Mouse (Mus musculus) kidney, adult 18-20 months (tissue): ENCODE measurements at regions not wholly inside any gene's neighbourhood (a gene's known extent, or its start where the extent isn't known, plus 50 kb on each side); places are given as distances from the start of the nearest gene placed in this dataset.
"Not testable (repeated sequence)": the region's sequence is repeated elsewhere in the genome, so short reads cannot be mapped to it uniquely, and the experiment has no call there.

Experiments used
- DNase-seq: peaks from one replicate; pipeline ENCODE4 v3.0.0; 2021

GRCm38 (mm10) chrX:159072647-159073046 is 137.5 kb upstream of the Rps6ka3 start:
- DNase-seq = no peak

GRCm38 (mm10) chrX:159073533-159073932 is 136.6 kb upstream of the Rps6ka3 start:
- no peak for DNase-seq

GRCm38 (mm10) chrX:159080508-159080907 is 129.6 kb upstream of the Rps6ka3 start:
- DNase-seq = no peak

DNA sequence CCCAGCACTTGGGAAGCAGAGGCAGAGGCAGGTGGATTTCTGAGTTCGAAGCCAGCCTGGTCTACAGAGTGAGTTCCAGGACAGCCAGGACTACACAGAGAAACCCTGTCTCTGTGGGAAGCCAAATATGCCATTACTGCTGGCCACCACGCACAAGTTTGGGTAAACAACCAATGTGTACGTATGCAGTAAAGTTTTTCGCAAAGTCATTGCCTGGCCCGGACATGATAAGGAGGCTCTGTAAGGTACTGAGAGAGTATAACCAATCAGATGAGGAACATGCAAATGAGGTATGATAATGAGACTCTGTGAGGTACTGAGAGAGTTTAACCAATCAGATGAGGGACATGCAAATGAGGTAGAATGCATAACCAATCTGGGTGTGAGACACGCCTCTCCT is 99.5 kb upstream of the Rps6ka3 start:
- DNase-seq = not testable (repeated sequence)

- DNase-seq = no peak
Measured at GRCm38 (mm10) chrX:159116210-159116609, 93.9 kb upstream of the Rps6ka3 start.

- no peak for DNase-seq
Measured at GRCm38 (mm10) chrX:159140554-159140953, 69.6 kb upstream of the Rps6ka3 start.

DNA sequence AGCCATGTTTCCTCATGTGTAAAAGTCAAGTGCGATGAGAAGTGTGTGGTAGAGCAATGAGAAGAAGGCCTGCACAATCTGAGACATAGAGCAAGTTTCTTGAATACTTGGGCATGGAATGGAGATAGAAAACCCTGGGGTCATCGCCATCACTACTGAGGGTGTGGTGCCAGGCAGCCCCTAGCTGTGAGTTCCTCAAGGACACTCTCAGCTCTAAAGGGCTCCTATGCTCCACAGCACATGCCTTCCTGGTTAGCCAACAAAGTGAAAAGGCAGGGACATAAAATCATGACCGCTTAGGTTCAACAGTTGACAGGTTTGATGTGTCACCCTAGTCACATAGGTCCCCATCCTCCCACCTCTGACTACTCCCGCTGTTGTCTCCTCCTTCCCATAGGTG is 66.8 kb upstream of the Rps6ka3 start:
- DNase-seq = no peak

GRCm38 (mm10) chrX:159144674-159145073 is 65.4 kb upstream of the Rps6ka3 start:
- DNase-seq = no peak

GRCm38 (mm10) chrX:159145212-159145611 is 64.9 kb upstream of the Rps6ka3 start:
- DNase-seq = no peak

- no peak for DNase-seq
Measured at GRCm38 (mm10) chrX:159155786-159156185, 54.3 kb upstream of the Rps6ka3 start.

DNA sequence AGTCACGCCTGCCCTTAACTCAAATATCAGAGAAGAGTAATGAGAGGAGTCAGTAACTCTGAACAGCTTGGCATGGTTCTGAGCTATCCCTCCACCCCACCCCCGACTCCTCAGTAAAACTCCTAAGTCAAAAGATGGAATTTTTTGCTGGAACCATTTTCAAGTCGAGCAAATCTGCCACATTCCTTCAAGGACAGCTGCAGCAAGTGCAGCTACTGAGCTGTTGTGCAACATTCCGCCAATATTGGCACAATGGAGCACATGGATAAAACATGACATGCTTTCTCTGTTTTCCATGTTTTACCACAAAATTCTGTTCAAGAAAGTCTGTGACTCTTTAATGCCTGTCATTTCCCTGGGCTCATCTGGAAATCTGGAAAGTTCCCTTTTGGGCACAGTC is 53.1 kb upstream of the Rps6ka3 start:
- DNase-seq = no peak

DNA sequence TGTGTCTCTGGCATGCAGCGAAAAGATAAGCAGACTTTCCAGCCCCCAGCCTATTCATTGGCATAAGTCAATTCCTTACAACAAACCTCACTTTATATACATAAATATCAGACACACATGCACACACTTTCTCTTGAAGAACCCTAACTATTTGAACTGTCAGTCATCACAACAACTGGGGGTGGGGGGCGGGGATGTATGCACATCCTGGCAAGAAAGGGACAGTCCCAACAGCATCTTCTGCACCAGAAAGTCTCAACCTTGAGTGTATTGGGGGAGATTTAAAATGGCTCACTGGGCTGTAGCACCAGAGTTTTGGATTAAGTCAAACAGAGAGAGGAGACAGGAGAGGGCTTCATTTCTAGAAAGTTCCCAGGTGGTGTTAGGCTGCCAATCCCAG is 50.4 kb upstream of the Rps6ka3 start:
- no peak for DNase-seq
